Mouse (Mus musculus) neural tube, embryonic 12.5 days (tissue): ENCODE measurements around the gene Cyp2u1. TPM values are rescaled to one million over a fixed set of nuclear protein-coding genes. Genes with fewer than 3 reads are reported as not detected.

Source experiments
- ATAC-seq: fragments of 200-750 bp; cut with Nextera tagmentation; 2 replicates; pipeline ENCODE4 v1.8.0; 2017; ENCODE audit warnings: low read depth, mild to moderate bottlenecking, moderate TSS enrichment, moderate library complexity; ENCODE audit not compliant: low FRiP score
- H3K27ac ChIP-seq: fragments of 300-500 bp; sonication (generic); 2 replicates; pipeline ENCODE4 v1.5.1; 2016
- H3K27me3 ChIP-seq: fragments of 300-500 bp; sonication (generic); replicated peaks from 2 replicates; pipeline ENCODE4 v1.6.1; 2016; ENCODE audit warnings: mild to moderate bottlenecking
- H3K36me3 ChIP-seq: fragments of 300-500 bp; sonication (generic); 2 replicates; pipeline ENCODE4 v1.6.1; 2016; ENCODE audit warnings: mild to moderate bottlenecking
- H3K4me1 ChIP-seq: fragments of 300-500 bp; sonication (generic); 2 replicates; pipeline ENCODE4 v1.6.1; 2016
- H3K4me2 ChIP-seq: fragments of 300-500 bp; sonication (generic); replicated peaks from 2 replicates; pipeline ENCODE4 v1.6.1; 2016; ENCODE audit warnings: mild to moderate bottlenecking
- H3K4me3 ChIP-seq: fragments of 300-500 bp; sonication (generic); 2 replicates; pipeline ENCODE4 v1.5.1; 2016
- H3K9ac ChIP-seq: fragments of 300-500 bp; sonication (generic); 2 replicates; pipeline ENCODE4 v1.6.1; 2016; ENCODE audit warnings: mild to moderate bottlenecking
- H3K9me3 ChIP-seq: fragments of 300-500 bp; sonication (generic); 2 replicates; pipeline ENCODE4 v1.6.1; 2016; ENCODE audit warnings: mild to moderate bottlenecking
- WGBS: fragments of 180-500 bp; shearing (Covaris S2); methylation state at CpG from one replicate; pipeline ENCODE4 v1.1.7; 2016; 5-methylcytosine and 5-hydroxymethylcytosine counted together
- polyA plus RNA-seq: library from polyadenylated mRNA; unstranded; fragments of >200 nt; fragmentation: Nextera tagmentation; extraction: Ambion mirVana; gene quantifications from 2 replicates; pipeline ENCODE4 v1.2.1, GENCODE M21; 2016

Cyp2u1 gene
- polyA plus RNA-seq, 1 experiment from 2014 or later = 4.3 TPM

DNA sequence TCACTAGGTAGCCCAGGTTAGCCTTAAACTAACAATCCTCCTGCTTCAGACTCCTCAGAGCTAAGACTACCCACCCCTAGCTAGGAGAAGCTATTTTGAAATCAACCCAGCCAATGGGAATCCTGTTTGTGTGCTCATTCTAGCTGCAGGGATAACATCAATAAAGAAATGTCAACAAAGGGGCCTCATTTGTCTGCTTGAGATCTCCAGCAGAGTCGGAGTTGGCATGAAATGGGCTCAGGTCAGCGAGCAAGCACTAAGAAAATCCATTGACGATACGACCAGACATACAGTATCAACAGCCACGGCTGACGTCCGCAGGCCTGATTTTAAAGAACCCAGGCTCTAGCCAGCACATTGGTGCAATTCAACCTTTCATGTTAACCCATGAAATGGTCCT lies 24.2 kb upstream of the Cyp2u1 start:
- no peak overlapping the region for H3K9ac ChIP-seq
- ATAC-seq = no peak
- H3K36me3 ChIP-seq = no peaks in the 10 kb centered on the region
- H3K27ac ChIP-seq = no peak overlapping the region
- no peaks in the 10 kb centered on the region for H3K27me3 ChIP-seq
- WGBS = 48% methylated on average over 7 of the region's 7 CpGs
- H3K4me3 ChIP-seq = no peak overlapping the region
- H3K4me2 ChIP-seq = no peak overlapping the region
- H3K9me3 ChIP-seq = no peaks in the 10 kb centered on the region
- H3K4me1 ChIP-seq = no peaks in the 10 kb centered on the region

DNA sequence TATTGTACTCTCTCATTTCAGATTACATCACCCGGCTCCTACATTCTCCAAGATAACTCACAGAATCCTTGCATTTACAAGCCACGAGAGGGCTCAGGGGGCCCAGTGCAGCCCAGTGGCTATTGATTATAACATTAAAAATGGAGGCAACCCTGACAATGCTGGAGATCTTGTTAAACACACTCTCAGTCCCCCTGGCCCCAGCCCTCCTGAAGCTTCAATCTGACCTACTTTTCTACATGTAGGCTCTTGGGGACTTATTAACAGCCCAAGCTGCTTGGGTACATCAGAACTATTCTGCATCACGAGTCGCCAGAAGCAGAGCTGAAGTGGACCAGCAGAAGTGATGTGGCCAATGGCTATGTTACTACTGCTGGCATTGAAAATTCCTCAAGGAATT lies 23.6 kb upstream of the Cyp2u1 start:
- no peaks in the 10 kb centered on the region for H3K27me3 ChIP-seq
- WGBS = 86% methylated on average over 4 of the region's 4 CpGs
- no peak for ATAC-seq
- no peak overlapping the region for H3K27ac ChIP-seq
- no peak overlapping the region for H3K4me3 ChIP-seq
- H3K36me3 ChIP-seq = no peaks in the 10 kb centered on the region
- no peaks in the 10 kb centered on the region for H3K9me3 ChIP-seq
- no peak overlapping the region for H3K9ac ChIP-seq
- no peak overlapping the region for H3K4me2 ChIP-seq
- no peaks in the 10 kb centered on the region for H3K4me1 ChIP-seq

DNA sequence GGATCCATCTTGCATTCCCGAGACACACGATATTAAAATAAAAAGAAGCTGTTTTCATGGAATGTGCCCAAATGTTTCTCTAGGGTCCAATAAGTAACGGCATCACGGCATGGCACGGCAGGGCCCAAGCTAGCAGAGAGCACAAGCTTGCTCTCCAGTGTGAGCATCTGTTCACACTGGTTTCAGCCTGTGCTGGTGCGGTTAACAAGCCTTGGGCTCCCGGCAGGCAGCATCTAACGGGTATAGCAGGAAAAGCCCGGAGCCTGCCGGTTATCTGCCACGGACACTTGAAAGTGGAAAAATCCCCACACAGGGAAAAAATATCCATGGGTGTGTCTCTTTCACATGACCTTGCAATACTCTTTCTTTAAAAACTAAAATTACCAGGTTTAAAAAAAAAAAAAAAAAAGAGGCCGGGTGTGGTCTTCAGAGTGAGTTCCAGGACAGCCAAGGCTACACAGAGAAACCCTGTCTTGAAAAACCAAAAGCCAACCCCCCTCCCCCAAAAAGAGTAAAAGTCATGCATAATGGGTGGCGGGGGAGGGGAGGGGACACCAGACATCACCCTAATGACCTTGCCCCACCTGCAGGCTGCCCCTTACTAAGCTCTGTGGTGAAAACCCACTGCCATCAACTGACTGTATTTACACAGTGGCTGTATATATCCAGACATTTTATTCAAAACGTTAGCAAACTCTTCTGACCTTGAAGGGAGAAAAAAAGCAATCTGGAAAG lies 19.2 kb upstream of the Cyp2u1 start:
- no peak overlapping the region for H3K4me3 ChIP-seq
- no peaks in the 10 kb centered on the region for H3K4me1 ChIP-seq
- no peaks in the 10 kb centered on the region for H3K27me3 ChIP-seq
- no peak overlapping the region for H3K9ac ChIP-seq
- no peaks in the 10 kb centered on the region for H3K36me3 ChIP-seq
- H3K27ac ChIP-seq = no peak overlapping the region
- WGBS = 65% methylated on average over 14 of the region's 14 CpGs
- no peak for ATAC-seq
- no peak overlapping the region for H3K4me2 ChIP-seq
- no peaks in the 10 kb centered on the region for H3K9me3 ChIP-seq

DNA sequence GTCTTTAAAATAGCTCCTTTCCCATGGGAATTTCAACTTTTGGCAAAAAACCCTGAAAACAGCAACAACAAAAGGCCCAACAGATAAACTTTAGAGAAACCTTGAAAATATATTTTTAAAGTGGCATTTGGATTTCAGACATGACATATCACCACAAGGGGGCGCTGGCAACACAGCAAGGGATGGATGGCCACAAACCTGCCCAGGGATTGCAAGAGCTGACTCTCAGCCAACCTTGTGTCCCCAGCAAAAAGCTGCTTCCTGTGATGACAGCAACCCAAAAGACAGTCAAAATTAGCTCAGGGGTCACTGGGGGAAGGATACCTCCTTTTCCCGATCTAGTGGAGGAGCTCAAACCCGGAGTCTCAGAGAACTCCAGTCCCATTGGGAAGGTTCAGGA lies 17.2 kb upstream of the Cyp2u1 start:
- 7% methylated on average over 3 of the region's 3 CpGs for WGBS
- no peak overlapping the region for H3K4me2 ChIP-seq
- H3K9ac ChIP-seq = no peak overlapping the region
- H3K27me3 ChIP-seq = no peaks in the 10 kb centered on the region
- no peaks in the 10 kb centered on the region for H3K36me3 ChIP-seq
- no peaks in the 10 kb centered on the region for H3K9me3 ChIP-seq
- H3K4me3 ChIP-seq = no peak overlapping the region
- H3K4me1 ChIP-seq = no peaks in the 10 kb centered on the region
- H3K27ac ChIP-seq = no peak overlapping the region
- no peak for ATAC-seq

DNA sequence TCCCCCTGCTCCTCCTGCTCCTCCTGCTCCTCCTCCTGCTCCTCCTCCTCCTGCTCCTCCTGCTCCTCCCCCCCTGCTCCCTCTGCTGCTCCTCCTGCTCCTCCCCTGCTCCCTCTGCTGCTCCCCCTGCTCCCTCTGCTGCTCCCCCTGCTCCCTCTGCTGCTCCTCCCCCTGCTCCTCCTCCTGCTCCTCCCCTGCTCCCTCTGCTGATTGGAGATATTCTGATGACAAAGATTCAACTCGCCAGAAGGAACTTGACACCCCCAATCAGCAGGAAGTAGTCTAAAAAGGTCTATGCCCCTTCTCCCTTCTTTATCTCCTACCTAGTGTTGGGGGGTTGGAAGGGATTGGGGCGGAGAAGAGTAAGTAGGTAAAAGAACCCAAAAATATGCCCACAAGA lies 15.2 kb upstream of the Cyp2u1 start:
- Histone ChIP-seq H3K4me1 (no peaks in the 10 kb centered on the region), H3K4me3 (no peak overlapping the region), H3K27me3 (no peaks in the 10 kb centered on the region), H3K4me2 (no peak overlapping the region), H3K27ac (no peak overlapping the region), H3K9ac (no peak overlapping the region), H3K36me3 (no peaks in the 10 kb centered on the region), H3K9me3 (no peaks in the 10 kb centered on the region)
- no peak for ATAC-seq
- WGBS = 58% methylated on average over 2 of the region's 2 CpGs

DNA sequence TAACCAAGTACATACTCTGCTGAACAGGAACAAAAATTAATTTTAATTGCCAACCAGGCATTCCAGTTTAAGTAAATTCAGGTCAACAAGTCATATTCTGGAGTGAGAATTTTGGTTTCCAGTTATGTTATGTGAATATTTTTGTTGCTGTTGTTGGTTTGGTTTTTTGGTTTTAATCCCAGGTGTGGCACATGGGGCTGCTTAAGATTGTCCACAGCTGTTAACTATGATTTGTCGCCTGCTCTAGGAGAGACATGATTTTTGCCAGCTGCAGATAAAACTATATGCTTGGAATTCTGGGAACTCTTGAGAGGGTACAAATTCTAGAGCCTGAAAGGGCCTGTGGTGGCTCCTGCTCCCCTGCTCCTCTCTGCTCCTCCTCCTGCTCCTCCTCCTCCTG lies 14.1 kb upstream of the Cyp2u1 start:
- no peaks in the 10 kb centered on the region for H3K9me3 ChIP-seq
- WGBS = 88% methylated on average over 1 of the region's 1 CpGs
- no peak overlapping the region for H3K9ac ChIP-seq

DNA sequence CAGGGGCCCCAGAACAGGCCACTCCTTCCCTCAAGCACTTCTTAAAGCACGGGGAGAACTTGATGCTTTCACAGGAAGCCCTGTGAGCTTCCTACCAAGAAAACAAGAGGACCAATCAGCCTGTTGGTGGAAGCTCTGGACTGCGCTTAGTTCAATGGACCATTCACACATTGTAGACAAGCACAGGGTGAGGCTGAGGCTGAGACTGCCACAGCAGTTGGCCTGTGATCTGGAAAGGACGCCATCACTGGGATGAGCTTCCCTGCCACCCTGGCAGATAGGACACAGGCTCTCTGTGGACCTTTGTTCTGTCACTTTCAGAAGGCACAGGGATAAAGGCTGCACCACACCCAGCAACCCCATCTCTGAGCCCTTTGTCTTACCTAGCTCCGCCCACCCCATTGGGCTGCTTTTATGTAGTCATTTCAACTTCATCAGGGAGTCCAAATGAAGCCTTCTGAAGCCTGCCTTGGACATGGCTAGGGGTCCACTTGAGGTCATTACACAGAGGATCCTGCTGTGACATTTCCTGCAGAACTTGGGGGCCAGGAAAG lies 13.0 kb upstream of the Cyp2u1 start:
- Histone ChIP-seq H3K4me1 (no peaks in the 10 kb centered on the region), H3K9ac (no peak overlapping the region), H3K4me2 (0 out of 2 replicates have a peak overlapping the region, but pooled peaks have one; percentile 12), H3K36me3 (no peaks in the 10 kb centered on the region), H3K27me3 (no peaks in the 10 kb centered on the region), H3K27ac (no peak overlapping the region), H3K9me3 (no peaks in the 10 kb centered on the region), H3K4me3 (no peak overlapping the region)
- WGBS = 29% methylated on average over 4 of the region's 4 CpGs
- 0 out of 2 replicates have a peak, but pooled peaks have one; percentile 30 for ATAC-seq

More for the DNA sequence above, 14.1 kb upstream of the Cyp2u1 start:
- no peaks in the 10 kb centered on the region for H3K4me1 ChIP-seq
- no peak overlapping the region for H3K27ac ChIP-seq
- no peak overlapping the region for H3K4me2 ChIP-seq
- no peaks in the 10 kb centered on the region for H3K27me3 ChIP-seq
- no peaks in the 10 kb centered on the region for H3K36me3 ChIP-seq
- H3K4me3 ChIP-seq = no peak overlapping the region
- no peak for ATAC-seq

DNA sequence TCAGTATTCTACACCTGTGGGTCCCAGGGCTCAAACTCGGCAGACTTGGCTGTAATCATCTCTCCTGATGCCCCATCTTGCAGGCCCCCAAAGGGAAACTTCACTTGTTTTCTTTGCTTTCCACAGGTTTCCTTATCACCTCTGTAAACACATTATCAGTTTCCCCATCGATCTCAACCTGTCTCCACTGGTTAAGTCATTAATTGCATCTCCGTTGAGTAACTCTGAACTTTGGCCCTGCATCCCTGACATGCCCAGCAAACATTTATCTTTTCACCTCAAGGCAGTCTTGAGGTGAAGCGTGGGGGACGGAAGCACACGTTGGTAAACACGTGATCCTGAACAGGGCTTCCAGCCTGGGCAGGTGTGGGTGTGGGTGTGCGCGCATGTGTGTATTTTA lies 9.3 kb upstream of the Cyp2u1 start:
- 92% methylated on average over 9 of the region's 9 CpGs for WGBS
- no peak overlapping the region for H3K9ac ChIP-seq
- H3K4me3 ChIP-seq = no peak overlapping the region
- H3K27me3 ChIP-seq = no peaks in the 10 kb centered on the region
- H3K27ac ChIP-seq = no peak overlapping the region
- peaks cover 6% of the 10 kb centered on the region; the same call in 1 of the 2 replicates for H3K9me3 ChIP-seq
- no peak overlapping the region for H3K4me2 ChIP-seq
- ATAC-seq = no peak
- no peaks in the 10 kb centered on the region for H3K4me1 ChIP-seq
- no peaks in the 10 kb centered on the region for H3K36me3 ChIP-seq

DNA sequence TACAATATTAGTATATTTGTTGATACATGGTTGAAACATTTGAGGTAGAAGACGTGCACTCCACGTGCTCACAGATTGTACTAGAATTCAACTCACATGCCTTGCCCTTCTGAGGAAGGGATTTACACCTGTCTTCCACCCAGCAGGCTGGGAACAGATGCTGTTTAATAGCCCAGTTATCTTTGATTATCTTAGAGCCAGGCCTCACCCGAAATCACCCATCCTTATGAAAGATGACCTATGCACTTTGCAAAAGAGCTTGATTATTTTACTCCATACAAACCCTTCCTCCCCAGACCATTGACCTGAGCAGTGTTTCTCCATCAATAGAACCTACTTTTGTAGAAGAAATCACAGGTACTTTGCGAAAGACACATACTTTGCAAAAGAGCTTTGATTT lies 7.5 kb upstream of the Cyp2u1 start:
- Histone ChIP-seq H3K36me3 (no peaks in the 10 kb centered on the region), H3K9me3 (peaks cover 6% of the 10 kb centered on the region; the same call in 1 of the 2 replicates), H3K4me2 (no peak overlapping the region), H3K4me1 (no peaks in the 10 kb centered on the region), H3K9ac (no peak overlapping the region), H3K27ac (no peak overlapping the region), H3K27me3 (no peaks in the 10 kb centered on the region), H3K4me3 (no peak overlapping the region)
- ATAC-seq = no peak
- 88% methylated on average over 4 of the region's 4 CpGs for WGBS

DNA sequence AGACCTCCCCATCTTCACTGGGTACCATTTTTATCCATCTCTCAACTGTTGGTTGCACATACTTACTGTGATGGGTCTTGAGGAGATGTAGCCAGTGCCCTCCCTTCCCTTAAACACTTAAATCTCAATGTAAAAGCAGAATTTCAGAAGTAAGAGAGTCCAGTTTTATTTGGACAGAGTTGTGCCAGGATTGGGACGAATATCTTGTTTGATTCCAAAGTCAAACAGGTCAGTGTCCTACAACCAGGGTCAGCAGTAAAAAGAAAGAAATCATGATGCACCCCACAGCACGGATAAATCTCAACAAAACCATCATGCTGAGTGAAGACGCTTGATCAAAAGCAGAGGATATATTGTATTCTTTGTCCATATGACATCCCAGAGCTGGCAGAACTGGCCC lies 4.8 kb upstream of the Cyp2u1 start:
- H3K27me3 ChIP-seq = no peaks in the 10 kb centered on the region; the same call in 1 of the 2 replicates
- no peak overlapping the region for H3K4me3 ChIP-seq
- H3K9ac ChIP-seq = no peak overlapping the region
- no peaks in the 10 kb centered on the region for H3K36me3 ChIP-seq
- ATAC-seq = no peak
- H3K27ac ChIP-seq = no peak overlapping the region
- H3K4me2 ChIP-seq = no peak overlapping the region
- H3K9me3 ChIP-seq = peaks cover 6% of the 10 kb centered on the region; the same call in 1 of the 2 replicates
- no peaks in the 10 kb centered on the region for H3K4me1 ChIP-seq
- WGBS = 85% methylated on average over 3 of the region's 3 CpGs

DNA sequence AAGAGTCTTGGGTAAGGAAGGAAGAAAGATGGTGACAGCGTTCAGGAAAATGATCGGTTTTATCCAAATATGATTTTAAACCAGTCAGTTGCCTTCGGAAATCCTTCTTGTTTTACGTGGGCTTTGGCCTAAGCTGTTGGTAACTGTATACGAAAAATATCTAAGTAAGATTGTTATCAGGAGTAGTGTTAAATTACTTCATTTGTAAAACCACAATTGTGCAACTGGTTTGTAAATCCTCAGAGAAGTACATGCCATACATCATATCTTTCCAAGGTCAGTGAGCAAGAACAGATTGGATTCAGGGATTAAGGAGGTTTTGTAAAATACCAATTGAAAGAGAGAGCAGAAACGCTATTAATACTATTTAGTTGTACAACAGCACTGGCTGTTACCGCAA lies 3.2 kb upstream of the Cyp2u1 start:
- Histone ChIP-seq H3K9me3 (peaks cover 6% of the 10 kb centered on the region; the same call in 1 of the 2 replicates), H3K36me3 (no peaks in the 10 kb centered on the region), H3K4me1 (0 out of 2 replicates have a peak, but pooled peaks cover 4% of the 10 kb centered on the region), H3K27me3 (no peaks in the 10 kb centered on the region; the same call in 1 of the 2 replicates), H3K4me2 (no peak overlapping the region), H3K27ac (no peak overlapping the region), H3K9ac (no peak overlapping the region), H3K4me3 (no peak overlapping the region)
- 94% methylated on average over 7 of the region's 7 CpGs for WGBS
- ATAC-seq = no peak

DNA sequence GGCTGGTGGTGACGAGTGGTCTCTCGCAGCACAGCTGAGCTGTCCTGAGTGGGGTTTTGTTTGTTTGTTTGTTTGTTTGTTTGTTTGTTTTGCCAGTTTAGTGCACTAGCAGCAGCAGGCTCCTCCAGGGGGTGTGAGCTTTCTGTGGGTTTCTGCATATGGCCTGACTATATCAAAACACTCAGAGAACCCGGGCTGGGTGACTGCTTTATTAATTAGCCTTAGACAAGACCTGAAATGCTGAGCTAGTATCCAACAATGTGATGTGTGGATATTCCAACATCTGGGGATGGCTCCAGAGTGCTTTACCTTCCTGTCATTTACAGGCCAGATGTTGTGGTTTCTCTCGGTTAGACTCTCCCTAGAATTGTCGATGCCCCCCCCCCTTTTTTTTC lies 290 bp upstream of the Cyp2u1 start:
- no peak overlapping the region for H3K9ac ChIP-seq
- H3K4me1 ChIP-seq = 0 out of 2 replicates have a peak, but pooled peaks cover 4% of the 10 kb centered on the region
- peak overlapping the region; percentile 65 for H3K4me3 ChIP-seq
- H3K4me2 ChIP-seq = peak overlapping the region; percentile 94
- 24% methylated on average over 5 of the region's 5 CpGs for WGBS
- no peak overlapping the region for H3K27ac ChIP-seq
- no peaks in the 10 kb centered on the region; the same call in 1 of the 2 replicates for H3K27me3 ChIP-seq
- no peaks in the 10 kb centered on the region for H3K36me3 ChIP-seq
- H3K9me3 ChIP-seq = no peaks in the 10 kb centered on the region
- ATAC-seq = peak; percentile 24; the same call in 1 of the 2 replicates

DNA sequence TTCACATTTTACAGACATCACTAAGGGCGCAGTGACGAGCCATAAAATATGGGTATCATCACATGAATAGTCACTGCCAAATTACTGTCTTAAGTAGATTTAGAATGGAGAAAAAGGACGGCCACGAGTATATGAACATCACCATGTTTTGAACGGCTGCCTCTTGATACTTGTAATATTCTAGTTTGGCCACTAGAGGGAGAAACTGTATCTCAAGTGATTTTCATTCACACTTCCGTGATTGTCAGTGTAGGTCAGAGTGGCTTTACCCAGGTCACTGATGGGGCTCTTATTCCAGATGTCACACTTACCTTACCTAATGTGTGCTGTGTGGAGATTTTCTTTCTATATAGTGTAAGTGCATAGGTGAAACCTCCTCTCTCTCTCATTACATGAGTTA lies 3.1 kb downstream of the Cyp2u1 start:
- Histone ChIP-seq H3K27ac (no peak overlapping the region), H3K9ac (no peak overlapping the region), H3K4me1 (0 out of 2 replicates have a peak, but pooled peaks cover 4% of the 10 kb centered on the region), H3K4me2 (no peak overlapping the region), H3K27me3 (no peaks in the 10 kb centered on the region; the same call in 1 of the 2 replicates), H3K4me3 (no peak overlapping the region), H3K36me3 (no peaks in the 10 kb centered on the region), H3K9me3 (no peaks in the 10 kb centered on the region)
- no peak for ATAC-seq
- 9% methylated on average over 6 of the region's 6 CpGs for WGBS
